Mouse (Mus musculus) heart, embryonic 14.5 days (tissue): Measurements from ENCODE around the gene Nfib. TPM values are rescaled to one million over a fixed set of nuclear protein-coding genes. Genes with fewer than 3 reads are reported as not detected.

Source experiments
- ATAC-seq: fragments of 200-750 bp; cut with Nextera tagmentation; 2 replicates; pipeline ENCODE4 v1.8.0; 2017; ENCODE audit warnings: low read depth, moderate TSS enrichment; ENCODE audit not compliant: insufficient number of reproducible peaks, insufficient read depth, low FRiP score
- H3K27ac ChIP-seq, 2 experiments: fragments of 200-500 bp in 1 of 2; fragments of 300-500 bp in 1 of 2; sonication (generic) in 1 of 2; replicated peaks in 1 of 2; 2 replicates each; pipeline ENCODE4 v1.5.1; 2012 to 2014; ENCODE audit warnings: low read depth in 2 of 2, low read length in 2 of 2, control low read depth in 1 of 2, mild to moderate bottlenecking in 1 of 2, mixed read lengths in 1 of 2; ENCODE audit not compliant: control insufficient read depth in 1 of 2, insufficient read depth in 1 of 2
- H3K27me3 ChIP-seq: fragments of 300-500 bp; sonication (generic); 2 replicates; pipeline ENCODE4 v1.6.1; 2014; ENCODE audit warnings: mild to moderate bottlenecking, low read length, control low read depth; ENCODE audit not compliant: control insufficient read depth, insufficient read depth
- H3K36me3 ChIP-seq: fragments of 300-500 bp; sonication (generic); 2 replicates; pipeline ENCODE4 v1.6.1; 2014; ENCODE audit warnings: mild to moderate bottlenecking, control low read depth, low read length, mixed read lengths; ENCODE audit not compliant: control insufficient read depth, insufficient read depth
- H3K4me1 ChIP-seq, 2 experiments: fragments of 200-500 bp in 1 of 2; fragments of 300-500 bp in 1 of 2; sonication (generic) in 1 of 2; 2 replicates each; pipeline ENCODE4 v1.6.1; 2012 to 2014; ENCODE audit warnings: low read length in 2 of 2, control low read depth in 1 of 2, mixed read lengths in 1 of 2; ENCODE audit not compliant: control insufficient read depth in 2 of 2, insufficient read depth in 2 of 2
- H3K4me2 ChIP-seq: fragments of 300-500 bp; sonication (generic); 2 replicates; pipeline ENCODE4 v1.6.1; 2014; ENCODE audit warnings: mild to moderate bottlenecking, low read length
- H3K4me3 ChIP-seq, 2 experiments: fragments of 200-500 bp in 1 of 2; fragments of 300-500 bp in 1 of 2; sonication (generic) in 1 of 2; 2 replicates each; pipeline ENCODE4 v1.5.1; 2012 to 2014; ENCODE audit warnings: low read length in 2 of 2, mild to moderate bottlenecking in 2 of 2, control low read depth in 1 of 2, low read depth in 1 of 2, moderate library complexity in 1 of 2; ENCODE audit not compliant: control insufficient read depth in 1 of 2, insufficient read depth in 1 of 2
- H3K9ac ChIP-seq: fragments of 300-500 bp; sonication (generic); 2 replicates; pipeline ENCODE4 v1.6.1; 2014; ENCODE audit warnings: mild to moderate bottlenecking, low read length
- H3K9me3 ChIP-seq: fragments of 300-500 bp; sonication (generic); 2 replicates; pipeline ENCODE4 v1.6.1; 2016; ENCODE audit warnings: low read length, control low read depth; ENCODE audit not compliant: control insufficient read depth
- WGBS: fragments of 180-500 bp; shearing (Covaris S2); extraction: QIAGEN DNeasy Blood & Tissue Kit; methylation state at CpG from one replicate; pipeline ENCODE4 v1.1.7; 2014; 5-methylcytosine and 5-hydroxymethylcytosine counted together
- polyA plus RNA-seq: library from polyadenylated mRNA; unstranded; fragments of >200 nt; fragmentation: Nextera tagmentation; extraction: Ambion mirVana; gene quantifications from 2 replicates; pipeline ENCODE4 v1.2.1, GENCODE M21; 2014

Gene Nfib
- polyA plus RNA-seq, 1 experiment from 2014 or later, result 79.8 TPM

- no peak overlapping the region for H3K27ac ChIP-seq
- 81% methylated on average over 4 of the region's 4 CpGs for WGBS
These were observed 309.5 kb downstream of the Nfib start for GRCm38 (mm10) chr4:82396003-82396402.

GRCm38 (mm10) chr4:82394346-82394745 lies 311.2 kb downstream of the Nfib start:
- no peak overlapping the region for H3K9ac ChIP-seq
- 27% methylated on average over 4 of the region's 4 CpGs for WGBS
- no peaks in the 10 kb centered on the region for H3K9me3 ChIP-seq
- H3K4me2 ChIP-seq, result no peak overlapping the region
- H3K27me3 ChIP-seq, result no peaks in the 10 kb centered on the region
- H3K4me1 ChIP-seq, result peaks cover 9 to 54% of the 10 kb centered on the region in 2 experiments
- ATAC-seq, result no peak
- no peak overlapping the region for H3K27ac ChIP-seq
- 0 out of 2 replicates have a peak, but pooled peaks cover 3% of the 10 kb centered on the region for H3K36me3 ChIP-seq
- H3K4me3 ChIP-seq, result no peak overlapping the region

More at GRCm38 (mm10) chr4:82396003-82396402, 309.5 kb downstream of the Nfib start:
- Histone ChIP-seq H3K4me1 (peaks cover 20 to 59% of the 10 kb centered on the region in 2 experiments), H3K9me3 (no peaks in the 10 kb centered on the region), H3K9ac (no peak overlapping the region), H3K4me2 (no peak overlapping the region), H3K27me3 (no peaks in the 10 kb centered on the region), H3K4me3 (no peak overlapping the region), H3K36me3 (no peaks in the 10 kb centered on the region)
- no peak for ATAC-seq

GRCm38 (mm10) chr4:82393021-82393420 lies 312.5 kb downstream of the Nfib start:
- Histone ChIP-seq H3K4me1 (peaks cover 9 to 46% of the 10 kb centered on the region in 2 experiments), H3K9ac (no peak overlapping the region), H3K27me3 (no peaks in the 10 kb centered on the region), H3K36me3 (0 out of 2 replicates have a peak, but pooled peaks cover 5% of the 10 kb centered on the region), H3K9me3 (no peaks in the 10 kb centered on the region), H3K4me2 (no peak overlapping the region), H3K27ac (peak overlapping the region; percentile 31 to 47; a peak in 1 of 4 replicates), H3K4me3 (no peak overlapping the region)
- no peak for ATAC-seq
- WGBS, result 54% methylated on average over 4 of the region's 4 CpGs

- Histone ChIP-seq H3K27me3 (no peaks in the 10 kb centered on the region), H3K4me1 (peaks cover 10 to 49% of the 10 kb centered on the region in 2 experiments), H3K9me3 (no peaks in the 10 kb centered on the region), H3K4me3 (no peak overlapping the region), H3K36me3 (0 out of 2 replicates have a peak, but pooled peaks cover 5% of the 10 kb centered on the region), H3K27ac (peak overlapping the region; percentile 31 to 47; a peak in 1 of 4 replicates), H3K4me2 (no peak overlapping the region), H3K9ac (no peak overlapping the region)
- WGBS, result 74% methylated on average over 9 of the region's 9 CpGs
- no peak for ATAC-seq
These were observed 313.1 kb downstream of the Nfib start for GRCm38 (mm10) chr4:82392496-82392895.

GRCm38 (mm10) chr4:82391726-82392472 lies 313.7 kb downstream of the Nfib start:
- Histone ChIP-seq H3K4me1 (peaks cover 13 to 53% of the 10 kb centered on the region in 2 experiments), H3K27ac (peak overlapping the region in 1 of 2 experiments; percentile 61; a peak in 2 of 4 replicates), H3K27me3 (no peaks in the 10 kb centered on the region), H3K9ac (no peak overlapping the region), H3K9me3 (no peaks in the 10 kb centered on the region), H3K4me2 (no peak overlapping the region), H3K4me3 (no peak overlapping the region), H3K36me3 (0 out of 2 replicates have a peak, but pooled peaks cover 5% of the 10 kb centered on the region)
- 62% methylated on average over 6 of the region's 6 CpGs for WGBS
- no peak for ATAC-seq

GRCm38 (mm10) chr4:82390545-82390944 lies 315.0 kb downstream of the Nfib start:
- H3K4me1 ChIP-seq, result peaks cover 18 to 61% of the 10 kb centered on the region in 2 experiments

GRCm38 (mm10) chr4:82389876-82390275 lies 315.7 kb downstream of the Nfib start:
- Histone ChIP-seq H3K4me2 (no peak overlapping the region), H3K9me3 (no peaks in the 10 kb centered on the region), H3K9ac (no peak overlapping the region), H3K27ac (no peak overlapping the region), H3K4me3 (no peak overlapping the region), H3K4me1 (peaks cover 19 to 68% of the 10 kb centered on the region in 2 experiments), H3K27me3 (no peaks in the 10 kb centered on the region), H3K36me3 (0 out of 2 replicates have a peak, but pooled peaks cover 5% of the 10 kb centered on the region)
- ATAC-seq, result no peak
- WGBS, result 92% methylated on average over 1 of the region's 1 CpGs

More at GRCm38 (mm10) chr4:82390545-82390944, 315.0 kb downstream of the Nfib start:
- Histone ChIP-seq H3K27ac (peak overlapping the region in 1 of 2 experiments; percentile 61; a peak in 3 of 4 replicates), H3K4me2 (no peak overlapping the region), H3K9ac (no peak overlapping the region), H3K4me3 (no peak overlapping the region), H3K36me3 (0 out of 2 replicates have a peak, but pooled peaks cover 5% of the 10 kb centered on the region), H3K9me3 (no peaks in the 10 kb centered on the region), H3K27me3 (no peaks in the 10 kb centered on the region)
- WGBS, result 43% methylated on average over 2 of the region's 2 CpGs
- ATAC-seq, result no peak
